Mouse (Mus musculus): ENCODE results near the gene Zyx.

Zyx gene

GRCm38 (mm10) chr6:42350968-42351775, 1.7 kb downstream of the Zyx start:
- no peak for DNase-seq

DNA sequence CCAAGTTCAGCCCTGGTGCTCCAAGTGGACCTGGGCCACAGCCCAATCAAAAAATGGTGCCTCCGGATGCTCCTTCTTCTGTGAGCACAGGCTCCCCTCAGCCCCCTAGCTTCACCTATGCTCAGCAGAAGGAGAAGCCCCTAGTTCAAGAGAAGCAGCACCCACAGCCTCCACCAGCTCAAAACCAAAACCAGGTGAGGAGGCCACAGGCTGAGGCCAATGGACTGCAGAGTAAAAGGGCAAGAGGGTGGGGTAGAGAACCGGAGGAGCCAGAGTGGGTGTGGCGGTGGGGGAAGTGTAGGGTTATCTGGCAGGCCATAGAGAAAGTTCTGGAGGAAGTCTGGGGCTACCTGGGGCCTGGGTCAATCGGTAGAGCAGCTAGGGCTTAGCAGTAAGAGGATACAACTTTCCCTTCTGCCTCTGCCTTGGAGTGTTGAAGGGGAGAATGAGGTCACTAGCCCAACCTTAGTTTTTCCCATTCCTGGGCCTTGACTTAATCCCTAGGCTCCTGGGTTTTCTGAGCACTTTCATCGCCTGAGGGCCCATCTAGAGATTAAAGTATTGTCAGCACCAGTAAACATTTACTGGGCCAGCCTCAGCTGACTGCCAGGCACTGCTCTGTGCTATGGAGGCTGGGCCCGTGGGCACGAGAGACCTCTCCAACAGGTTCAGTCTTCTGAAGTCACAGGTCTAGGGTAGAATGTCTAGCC, 2.5 kb downstream of the Zyx start:
- DNase-seq: peak; percentile 63

GRCm38 (mm10) chr6:42352486-42352846, 3.0 kb downstream of the Zyx start:
- no peak for DNase-seq

DNA sequence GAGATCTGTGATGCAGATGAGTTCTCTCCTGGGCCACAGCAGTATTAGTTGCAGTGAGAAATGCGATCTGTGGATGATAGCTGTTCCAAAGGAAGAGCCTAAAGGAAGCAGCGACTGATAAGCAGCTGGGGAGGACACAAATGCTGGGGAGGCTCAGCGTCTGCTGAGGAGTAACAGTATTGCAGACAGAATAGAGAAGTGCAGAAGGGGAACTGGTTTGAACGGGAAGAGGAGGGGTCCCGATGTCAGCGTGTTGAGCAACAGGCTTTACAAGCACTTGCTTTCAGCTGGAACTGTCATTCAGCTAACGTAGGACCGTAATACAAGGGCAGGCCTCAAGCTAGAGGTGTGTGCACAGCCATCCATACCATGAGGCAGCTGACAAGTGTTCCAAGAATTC, 3.8 kb downstream of the Zyx start:
- DNase-seq: peak; percentile 75

DNA sequence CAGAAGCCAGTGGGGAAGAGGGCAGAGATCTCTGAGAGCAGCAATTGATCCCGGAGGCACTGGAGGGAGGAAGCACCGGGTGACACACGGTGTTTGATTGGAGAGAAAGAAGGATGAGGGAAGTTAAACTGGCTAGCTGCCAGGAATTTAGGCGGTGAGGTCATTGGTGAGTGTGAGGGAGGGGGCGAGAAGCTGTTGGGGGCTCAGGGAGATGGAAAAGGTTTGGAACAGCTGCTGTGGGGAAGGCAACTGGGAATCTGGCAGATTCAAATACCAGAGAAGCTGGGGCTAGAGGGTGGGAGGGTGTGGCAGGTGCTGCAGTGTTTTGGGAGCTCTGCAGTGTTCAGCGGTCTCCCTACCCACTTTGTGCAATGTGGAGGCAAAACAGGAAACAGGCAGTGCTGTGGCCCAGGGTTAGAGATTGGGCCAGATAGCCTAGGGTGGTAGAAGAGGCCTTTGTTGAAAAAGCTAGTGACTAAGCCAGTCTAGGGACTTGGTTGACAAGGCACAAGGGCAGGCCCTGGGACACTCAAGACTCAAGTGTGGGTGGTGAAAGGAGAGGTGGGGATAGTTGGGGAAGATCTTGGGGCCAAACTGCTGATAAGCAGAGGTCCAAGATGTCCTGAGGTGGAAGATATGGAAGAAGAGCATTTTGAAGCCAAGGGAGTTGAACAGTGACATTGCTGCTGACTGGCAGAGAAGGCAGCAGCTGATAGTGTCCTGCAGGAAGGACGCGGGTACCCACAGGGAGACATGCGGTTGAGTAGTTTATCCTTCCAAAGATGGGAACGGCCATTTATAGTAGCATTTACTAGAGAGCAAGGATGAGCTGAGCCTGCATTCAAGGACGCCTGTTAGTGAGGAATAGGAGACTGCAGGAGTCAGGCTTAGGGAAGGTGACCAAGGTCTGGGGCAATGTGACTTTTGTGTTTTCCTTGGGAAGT, 4.9 kb downstream of the Zyx start:
- DNase-seq: peak; percentile 61

DNA sequence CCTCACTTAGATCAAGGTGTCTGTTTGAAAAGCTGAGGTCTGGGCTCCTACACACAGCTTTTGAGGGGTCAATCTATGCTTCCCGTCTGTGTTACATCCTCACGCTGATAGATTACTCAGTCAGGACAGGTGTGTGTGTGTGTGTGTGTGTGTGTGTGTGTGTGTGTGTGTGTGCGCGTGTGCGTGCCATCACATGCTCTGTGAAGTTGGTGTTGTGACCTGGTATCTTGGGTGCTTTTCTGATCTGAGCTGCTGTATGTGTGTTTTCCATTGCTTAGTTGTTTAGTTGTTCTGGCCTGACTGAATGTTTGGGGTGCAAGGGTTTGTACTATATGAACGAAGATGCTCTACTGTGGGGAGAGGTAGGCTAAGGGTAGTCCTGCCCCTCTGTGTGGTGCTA, 5.9 kb downstream of the Zyx start:
- no peak for DNase-seq

DNA sequence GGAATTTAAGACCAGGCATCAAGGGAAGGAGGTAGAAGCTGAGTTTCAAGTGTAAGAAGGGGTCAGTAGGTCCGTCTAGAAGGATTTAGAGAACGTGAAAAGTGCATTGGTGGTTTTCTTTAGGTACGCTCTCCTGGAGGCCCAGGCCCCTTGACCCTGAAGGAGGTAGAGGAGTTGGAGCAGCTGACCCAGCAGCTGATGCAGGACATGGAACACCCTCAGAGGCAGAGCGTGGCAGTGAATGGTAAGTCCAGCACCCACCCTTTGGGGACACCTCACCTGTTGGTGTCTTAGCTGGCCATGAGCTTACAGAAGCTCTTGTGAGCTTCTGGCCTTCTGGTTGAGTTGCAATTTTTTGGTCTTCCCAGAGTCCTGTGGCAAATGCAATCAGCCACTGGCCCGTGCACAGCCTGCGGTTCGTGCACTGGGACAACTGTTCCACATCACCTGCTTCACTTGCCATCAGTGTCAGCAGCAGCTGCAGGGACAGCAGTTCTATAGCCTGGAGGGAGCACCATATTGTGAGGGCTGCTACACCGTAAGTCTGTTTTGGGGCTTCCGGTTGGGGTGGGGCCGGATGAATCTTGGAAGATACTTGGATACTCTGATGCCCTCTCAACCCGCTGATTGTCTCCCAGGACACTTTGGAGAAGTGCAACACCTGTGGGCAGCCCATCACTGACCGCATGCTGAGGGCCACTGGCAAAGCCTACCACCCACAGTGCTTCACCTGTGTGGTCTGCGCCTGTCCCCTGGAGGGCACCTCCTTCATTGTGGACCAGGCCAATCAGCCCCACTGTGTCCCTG, 6.6 kb downstream of the Zyx start:
- DNase-seq: no peak

DNA sequence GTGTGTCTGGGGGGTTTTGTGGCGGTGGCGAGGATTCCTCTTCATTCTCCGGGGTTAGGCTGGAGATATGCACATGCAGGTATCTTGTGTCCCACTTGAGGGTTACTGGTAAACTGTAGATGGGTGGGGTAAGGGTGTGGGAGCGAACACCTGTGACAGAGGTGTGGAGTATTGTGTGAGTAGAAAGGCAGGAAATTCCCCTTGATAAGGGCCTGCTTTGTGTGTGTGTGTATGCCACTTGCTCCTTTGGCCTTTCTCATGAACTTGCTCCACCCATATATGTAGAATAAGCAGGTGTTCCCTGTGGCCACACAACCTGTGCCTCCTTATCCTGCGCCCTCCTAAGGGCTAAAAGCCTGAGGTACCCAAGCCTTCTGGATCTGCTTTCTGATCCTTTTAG, 7.5 kb downstream of the Zyx start:
- DNase-seq: no peak

DNA sequence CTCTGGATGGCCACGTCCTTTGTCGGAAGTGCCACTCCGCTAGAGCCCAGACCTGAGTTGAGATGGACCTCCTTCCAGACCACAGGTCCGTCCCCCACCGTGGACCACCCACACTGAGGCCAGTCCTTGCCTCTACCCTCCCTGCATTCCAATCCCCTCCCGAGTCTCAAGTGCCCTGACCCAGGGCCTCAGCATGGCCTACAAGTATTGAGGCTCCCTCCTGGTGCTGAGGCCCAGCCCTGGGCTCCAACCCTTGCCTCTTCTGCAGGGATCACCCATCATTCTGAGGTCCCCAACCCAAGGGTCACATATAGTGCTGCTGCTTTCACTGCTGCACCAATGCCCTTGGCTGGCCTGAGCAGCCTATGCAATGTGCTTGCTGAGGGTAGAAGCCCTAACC, 8.5 kb downstream of the Zyx start:
- no peak for DNase-seq

- no peak for DNase-seq
Measured at GRCm38 (mm10) chr6:42358901-42359300, 9.5 kb downstream of the Zyx start.

GRCm38 (mm10) chr6:42359364-42360147, 10.1 kb downstream of the Zyx start:
- DNase-seq: no peak

GRCm38 (mm10) chr6:42360231-42360840, 10.9 kb downstream of the Zyx start:
- DNase-seq: no peak

DNA sequence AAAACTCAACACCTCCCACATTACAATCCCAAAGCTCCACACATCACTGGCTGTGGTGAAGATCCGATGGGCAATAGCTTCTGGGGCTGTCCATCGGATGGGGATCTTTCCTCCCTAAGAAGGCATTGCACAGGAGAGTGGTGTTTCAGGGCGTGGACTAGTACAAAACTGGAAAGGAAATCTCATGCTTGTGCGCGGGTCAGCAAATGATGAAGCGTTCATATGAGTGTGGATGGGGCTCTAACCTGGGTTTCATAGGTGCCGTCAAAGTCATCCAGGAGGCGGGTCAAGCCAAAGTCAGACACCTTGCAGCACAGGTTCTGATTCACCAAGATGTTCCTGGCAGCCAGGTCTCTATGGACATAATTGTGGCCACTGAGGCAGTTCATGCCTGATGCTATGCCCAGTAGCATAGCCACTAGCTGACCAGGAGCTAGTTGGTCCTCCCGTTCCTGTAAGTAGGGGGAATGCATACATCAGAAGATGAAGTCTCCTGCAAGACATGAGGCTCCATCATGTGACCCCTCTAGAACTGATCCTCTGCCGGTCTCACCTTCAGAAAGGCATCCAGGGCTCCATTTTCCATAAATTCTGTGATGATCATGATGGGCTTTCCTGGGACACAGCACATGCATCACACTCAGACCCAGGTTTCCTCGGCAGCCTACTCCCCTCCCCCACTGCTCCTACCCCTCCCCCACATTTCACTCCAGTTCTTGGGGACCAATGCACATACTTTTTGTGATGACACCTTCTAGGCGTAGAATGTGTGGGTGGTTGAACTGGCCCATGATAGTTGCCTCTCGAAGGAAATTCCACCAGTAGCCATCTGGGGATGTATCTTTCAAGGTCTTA, 11.8 kb downstream of the Zyx start:
- DNase-seq: no peak

DNA sequence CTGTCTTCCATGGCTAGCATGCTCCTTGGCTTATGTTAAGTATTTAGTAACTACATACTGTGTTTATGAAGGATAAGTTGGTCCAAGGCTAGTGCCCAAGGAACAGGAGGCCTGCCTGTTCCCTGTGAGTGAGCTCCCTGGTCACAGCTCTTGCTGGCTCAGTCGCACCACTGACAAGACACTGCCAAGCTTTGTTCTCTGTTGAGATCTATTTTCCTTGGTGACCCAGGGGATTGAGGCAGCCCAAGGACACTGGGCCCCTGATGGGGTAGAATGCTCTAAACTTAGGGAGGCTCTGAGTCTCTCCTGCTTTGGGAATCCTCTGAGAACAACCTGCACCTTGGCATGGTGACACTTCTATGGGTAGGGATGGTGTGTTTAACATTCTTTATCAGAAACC, 12.6 kb downstream of the Zyx start:
- DNase-seq: no peak

- DNase-seq: no peak
Measured at GRCm38 (mm10) chr6:42362497-42362896, 13.1 kb downstream of the Zyx start.

- peak; percentile 66 for DNase-seq
Measured at GRCm38 (mm10) chr6:42362974-42363373, 13.5 kb downstream of the Zyx start.

- DNase-seq: no peak
Measured at GRCm38 (mm10) chr6:42364066-42364465, 14.6 kb downstream of the Zyx start.

GRCm38 (mm10) chr6:42364607-42365006, 15.2 kb downstream of the Zyx start:
- DNase-seq: no peak

GRCm38 (mm10) chr6:42365215-42365614, 15.8 kb downstream of the Zyx start:
- no peak for DNase-seq

- DNase-seq: peak; percentile 70
Measured at GRCm38 (mm10) chr6:42369870-42370269, 20.4 kb downstream of the Zyx start.
